Comparison of ENCODE assay signal across 9 mouse cellular contexts in the genomic region with DNA sequence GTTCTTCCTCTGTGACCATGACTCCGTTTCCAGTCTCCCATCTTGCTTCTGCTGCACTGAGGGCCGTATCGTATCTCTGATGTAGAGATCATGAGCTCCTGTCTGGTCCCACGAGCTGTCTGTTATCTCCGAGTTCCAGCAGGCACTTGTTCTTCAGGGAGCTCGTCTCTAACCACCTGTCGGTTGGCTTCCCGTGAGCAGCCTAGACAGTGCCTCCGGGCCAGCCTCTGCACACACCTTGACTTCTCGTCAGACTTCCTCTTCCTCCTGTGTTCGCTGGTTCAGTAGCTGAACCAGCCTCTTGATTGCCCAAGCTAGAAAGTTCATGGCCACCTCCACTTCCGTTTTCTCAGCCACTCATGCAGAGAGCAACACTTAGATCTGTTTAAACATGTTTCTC. TPM values are rescaled to one million over a fixed set of nuclear protein-coding genes. Genes with fewer than 3 reads are reported as not detected.
DNase-seq lines count a peak whose midpoint lies in the region; ATAC-seq lines count a peak whose summit lies in the region.
"Had no signal": no experiment of that assay in that cellular context is flagged by ENCODE, and none has a peak within 500 bp of the region (broad histone marks: within the 10 kb centered on the region; RNA-seq: fewer than 3 reads in every experiment).

No protein-coding gene starts in this region.

- H3K4me1 ChIP-seq in kidney, embryonic 15.5 days: no peaks in the 10 kb centered on the region

- H3K9me3 ChIP-seq in kidney, embryonic 15.5 days (replicated peaks): no peaks in the 10 kb centered on the region

- DNase-seq in kidney, adult 11 months: no peak
- peak; percentile 59 for DNase-seq in thymus, postnatal 25 days
- DNase-seq in left cerebral cortex, adult 9 months (ENCODE audit: low spot score in 2 of 2): no peak
- DNase-seq in kidney, postnatal 10 days: no peak
- no peak for DNase-seq in layer of hippocampus, adult 11-12 months (ENCODE audit: low spot score)
- DNase-seq: cerebellum, postnatal 36 days had no signal

- H3K4me2 ChIP-seq in kidney, embryonic 15.5 days: no peak overlapping the region

- H3K27ac ChIP-seq in kidney, embryonic 15.5 days: no peak overlapping the region

- ATAC-seq in kidney, embryonic 15.5 days (replicated peaks; ENCODE audit: low FRiP score): peak; percentile 73; the same call in 1 of the 2 replicates
- peak; percentile 89 to 92 for ATAC-seq in hematopoietic stem cell, adult 5-6 weeks (replicated peaks in 1 of 2; ENCODE audit: insufficient read depth in 1 of 2, low FRiP score in 2 of 2, low TSS enrichment in 1 of 2, low read depth in 1 of 2, poor library complexity in 2 of 2, severe bottlenecking in 2 of 2)
- peak; percentile 94 for ATAC-seq in megakaryocyte progenitor cell, adult 5-6 weeks (replicated peaks; ENCODE audit: poor library complexity)

- no peaks in the 10 kb centered on the region for H3K27me3 ChIP-seq in kidney, embryonic 15.5 days

- WGBS in kidney, embryonic 15.5 days: 81% methylated on average over 12 of the region's 12 CpGs

- peaks cover 85% of the 10 kb centered on the region for H3K36me3 ChIP-seq in kidney, embryonic 15.5 days

- H3K4me3 ChIP-seq in kidney, embryonic 15.5 days (replicated peaks): no peak overlapping the region

- no peak overlapping the region for H3K9ac ChIP-seq in kidney, embryonic 15.5 days

RNA-seq across cellular contexts. Expression of a gene that starts 10.4 kb away (rescaled TPM):
- 65.2 and 65.3 TPM in 2 replicates for polyA plus RNA-seq in kidney, embryonic 15.5 days (2015; fragmentation: Nextera tagmentation; extraction: Ambion mirVana)
- 44.7 and 46.5 TPM in 2 replicates for total RNA-seq in hematopoietic stem cell, adult 5-6 weeks (2017)
- total RNA-seq in megakaryocyte progenitor cell, adult 5-6 weeks (2015): 12.8 and 18.9 TPM in 2 replicates
- 20.7 and 24.9 TPM in 2 replicates for total RNA-seq in megakaryocyte progenitor cell, adult 5-6 weeks (2017)

RNA-seq across cellular contexts. Expression of a gene that starts 58.9 kb away (rescaled TPM):
- polyA plus RNA-seq in kidney, embryonic 15.5 days (2015; fragmentation: Nextera tagmentation; extraction: Ambion mirVana): 58.3 and 60.5 TPM in 2 replicates
- 11.6 and 13.4 TPM in 2 replicates for total RNA-seq in hematopoietic stem cell, adult 5-6 weeks (2017)
- total RNA-seq in megakaryocyte progenitor cell, adult 5-6 weeks (2015): 11.0 and 14.9 TPM in 2 replicates
- 11.6 and 13.8 TPM in 2 replicates for total RNA-seq in megakaryocyte progenitor cell, adult 5-6 weeks (2017)
